Mouse (Mus musculus) thymus, adult 2 months (tissue): ENCODE results near the gene Alg11. TPM values are rescaled to one million over a fixed set of nuclear protein-coding genes. Genes with fewer than 3 reads are reported as not detected.

Experiments used
- DNase-seq: peaks from one replicate; pipeline ENCODE4 v3.0.0; 2021
- H3K27ac ChIP-seq: fragments of 200-500 bp; 2 replicates; pipeline ENCODE4 v1.5.1; 2012; ENCODE audit warnings: low read length, control low read depth; ENCODE audit not compliant: control insufficient read depth, insufficient read depth
- H3K27me3 ChIP-seq: fragments of 200-500 bp; 2 replicates; pipeline ENCODE4 v1.6.1; 2012; ENCODE audit warnings: mild to moderate bottlenecking, low read length, moderate library complexity, mixed read lengths; ENCODE audit not compliant: control insufficient read depth, insufficient read depth
- H3K36me3 ChIP-seq: fragments of 200-500 bp; 2 replicates; pipeline ENCODE4 v1.6.1; 2012; ENCODE audit warnings: mild to moderate bottlenecking, low read length, moderate library complexity; ENCODE audit not compliant: control insufficient read depth, insufficient read depth
- H3K4me1 ChIP-seq: fragments of 200-500 bp; replicated peaks from 2 replicates; pipeline ENCODE4 v1.6.1; 2012; ENCODE audit warnings: low read length; ENCODE audit not compliant: control insufficient read depth, insufficient read depth
- H3K4me3 ChIP-seq: fragments of 200-500 bp; 2 replicates; pipeline ENCODE4 v1.5.1; 2012; ENCODE audit warnings: mild to moderate bottlenecking, low read length, control low read depth, moderate library complexity; ENCODE audit not compliant: control insufficient read depth, insufficient read depth
- CTCF ChIP-seq: fragments of 200-500 bp; IDR thresholded peaks from 2 replicates; pipeline ENCODE4 v1.5.1; 2012; ENCODE audit warnings: mild to moderate bottlenecking, control low read depth, low read length, moderate library complexity, borderline replicate concordance; ENCODE audit not compliant: control insufficient read depth, poor library complexity, insufficient read depth; ENCODE audit errors: extremely low read depth
- POLR2A ChIP-seq: fragments of 200-500 bp; IDR thresholded peaks from 2 replicates; pipeline ENCODE4 v1.6.1; 2012; ENCODE audit warnings: mild to moderate bottlenecking, low read length, control low read depth, moderate library complexity; ENCODE audit not compliant: control insufficient read depth, poor library complexity, insufficient read depth; ENCODE audit errors: extremely low read depth
- WGBS: fragments of 180-500 bp; shearing (Covaris S2); methylation state at CpG from one replicate; pipeline ENCODE4 v1.1.7; 2018; 5-methylcytosine and 5-hydroxymethylcytosine counted together
- polyA plus RNA-seq: library from polyadenylated mRNA; depleted of rRNA; stranded (reverse); fragments of >200 nt; gene quantifications from 2 replicates; pipeline ENCODE4 v1.2.3, GENCODE M21; 2012

Alg11 gene
- polyA plus RNA-seq, 1 experiment: 4.0 TPM

DNA sequence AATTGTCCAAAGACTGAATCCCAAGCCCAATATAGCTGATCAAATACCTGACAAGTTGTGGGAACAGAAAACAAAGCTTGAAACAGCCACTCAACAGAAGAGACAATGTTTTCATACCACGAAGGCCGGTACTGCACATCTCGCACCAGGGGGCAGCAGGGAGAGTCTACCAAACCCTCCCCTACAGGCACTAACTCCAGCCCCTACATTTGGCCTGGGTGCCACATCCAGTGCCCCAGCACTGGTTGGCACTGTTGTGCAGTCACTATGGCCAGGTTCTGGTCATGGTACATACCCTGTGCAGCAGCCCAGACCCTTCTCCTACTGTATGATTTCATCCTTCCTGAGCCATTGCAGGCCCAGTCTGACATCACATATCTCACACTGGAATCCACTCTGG lies 31.5 kb upstream of the Alg11 start:
- 78% methylated on average over 3 of the region's 3 CpGs for WGBS
- H3K4me1 ChIP-seq: no peaks in the 10 kb centered on the region
- DNase-seq: no peak
- TF ChIP-seq POLR2A (no peak), CTCF (no peak)
- no peak overlapping the region for H3K27ac ChIP-seq
- H3K27me3 ChIP-seq: no peaks in the 10 kb centered on the region
- H3K36me3 ChIP-seq: no peaks in the 10 kb centered on the region
- no peak overlapping the region for H3K4me3 ChIP-seq

DNA sequence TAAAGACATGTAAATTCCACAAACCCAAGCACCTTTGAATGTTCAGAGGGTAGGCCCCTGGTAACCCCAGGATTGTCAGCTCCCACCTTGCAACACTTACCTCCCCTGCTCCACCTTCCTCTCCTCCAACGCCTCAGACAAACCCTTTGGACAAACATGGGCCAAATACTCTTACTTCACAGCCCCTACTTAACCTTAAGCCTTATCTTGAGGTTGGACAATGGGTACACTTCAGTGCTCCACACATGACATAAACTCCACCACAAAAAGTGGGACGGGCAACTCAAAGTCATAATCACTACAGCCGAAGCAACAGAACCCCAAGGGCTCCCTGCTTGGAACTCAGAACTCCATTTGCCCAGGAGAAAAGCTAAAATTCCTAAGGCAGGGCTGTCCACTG lies 29.5 kb upstream of the Alg11 start:
- no peak overlapping the region for H3K4me3 ChIP-seq
- no peaks in the 10 kb centered on the region for H3K27me3 ChIP-seq
- H3K27ac ChIP-seq: no peak overlapping the region
- H3K4me1 ChIP-seq: no peaks in the 10 kb centered on the region
- 87% methylated on average over 3 of the region's 3 CpGs for WGBS
- no peaks in the 10 kb centered on the region for H3K36me3 ChIP-seq
- DNase-seq: no peak
- TF ChIP-seq POLR2A: no peak
- TF ChIP-seq CTCF: no peak

DNA sequence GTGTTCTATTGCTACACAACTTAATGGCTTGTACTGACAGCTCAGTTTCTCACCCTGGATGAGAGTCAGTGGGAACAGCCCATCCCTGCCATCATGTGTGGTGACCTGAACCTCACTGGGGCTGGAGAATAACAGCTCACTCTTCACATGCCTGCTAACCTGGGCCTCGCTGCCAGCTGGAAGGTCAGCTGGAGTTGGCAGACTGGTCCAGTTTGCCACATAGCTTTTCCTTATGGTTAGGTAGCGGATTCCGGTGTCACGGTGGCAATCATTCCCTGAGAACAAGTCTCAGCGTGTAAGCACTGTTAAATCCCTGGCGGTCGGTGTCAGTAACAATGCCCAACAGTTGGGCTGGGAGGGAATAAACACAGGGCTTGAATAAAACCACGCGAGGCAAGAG lies 24.4 kb upstream of the Alg11 start:
- Histone ChIP-seq H3K36me3 (no peaks in the 10 kb centered on the region), H3K27me3 (no peaks in the 10 kb centered on the region; the same call in 1 of the 2 replicates), H3K27ac (no peak overlapping the region), H3K4me1 (no peaks in the 10 kb centered on the region), H3K4me3 (no peak overlapping the region)
- WGBS: 95% methylated on average over 9 of the region's 9 CpGs
- no peak for DNase-seq
- TF ChIP-seq CTCF: no peak
- TF ChIP-seq POLR2A: no peak

DNA sequence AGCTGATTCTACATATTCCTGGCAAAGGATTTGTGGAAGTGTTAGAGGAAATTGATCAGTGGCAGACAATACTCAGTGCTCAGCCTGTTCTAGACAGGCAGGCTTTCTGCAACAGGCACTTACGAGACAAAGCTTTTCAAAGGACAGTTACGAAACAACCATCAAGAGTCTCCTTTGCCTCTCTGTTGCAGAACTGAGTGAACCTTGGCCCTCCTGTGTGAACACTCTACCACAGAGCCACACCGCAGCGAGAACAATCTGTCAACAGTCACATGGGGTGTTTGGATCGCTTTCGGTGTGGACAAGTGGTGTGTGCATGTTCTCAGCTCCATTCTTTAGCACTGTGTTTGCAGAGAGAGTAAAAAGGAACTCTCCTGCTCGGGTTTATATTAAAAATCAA lies 23.5 kb upstream of the Alg11 start:
- Histone ChIP-seq H3K36me3 (no peaks in the 10 kb centered on the region), H3K27ac (no peak overlapping the region), H3K4me1 (no peaks in the 10 kb centered on the region), H3K27me3 (no peaks in the 10 kb centered on the region; the same call in 1 of the 2 replicates), H3K4me3 (no peak overlapping the region)
- DNase-seq: no peak
- TF ChIP-seq CTCF (no peak), POLR2A (no peak)
- 86% methylated on average over 7 of the region's 7 CpGs for WGBS

DNA sequence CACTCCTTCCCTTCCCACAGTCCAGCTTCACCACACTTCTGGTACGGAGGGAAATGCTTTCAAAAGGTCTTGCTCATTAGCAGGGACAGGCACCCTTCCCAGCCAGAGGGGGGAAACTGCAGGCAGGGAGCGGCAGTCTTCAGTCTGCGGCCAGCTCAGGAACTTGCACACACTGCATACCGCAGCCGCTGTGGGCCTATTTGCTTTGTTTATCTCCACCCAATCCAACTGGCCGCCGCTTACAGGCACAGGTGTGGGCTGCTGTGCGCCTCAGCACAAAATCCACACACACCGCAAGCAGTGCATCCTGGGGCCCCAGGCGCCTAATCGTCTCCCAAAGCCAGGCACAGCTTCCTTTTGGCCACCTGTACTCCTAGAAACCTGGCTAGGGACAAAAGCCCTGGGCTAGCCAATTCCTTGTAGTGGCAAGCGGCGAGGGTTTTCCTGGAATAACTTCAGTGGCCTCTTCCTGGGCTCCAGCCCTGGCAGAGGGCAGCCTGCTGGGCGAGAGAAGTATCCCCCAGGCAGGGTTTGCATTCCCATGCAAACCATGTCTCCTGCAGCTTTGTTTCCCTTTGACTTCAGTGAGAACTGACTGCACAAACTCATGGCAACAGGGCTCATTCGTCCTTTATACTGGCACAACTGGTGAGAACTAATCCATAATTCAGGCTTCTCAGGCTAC lies 20.9 kb upstream of the Alg11 start:
- Histone ChIP-seq H3K4me1 (no peaks in the 10 kb centered on the region), H3K4me3 (no peak overlapping the region), H3K27me3 (no peaks in the 10 kb centered on the region; the same call in 1 of the 2 replicates), H3K27ac (no peak overlapping the region), H3K36me3 (no peaks in the 10 kb centered on the region)
- 27% methylated on average over 15 of the region's 15 CpGs for WGBS
- DNase-seq: no peak
- no peak for TF ChIP-seq CTCF
- no peak for TF ChIP-seq POLR2A

DNA sequence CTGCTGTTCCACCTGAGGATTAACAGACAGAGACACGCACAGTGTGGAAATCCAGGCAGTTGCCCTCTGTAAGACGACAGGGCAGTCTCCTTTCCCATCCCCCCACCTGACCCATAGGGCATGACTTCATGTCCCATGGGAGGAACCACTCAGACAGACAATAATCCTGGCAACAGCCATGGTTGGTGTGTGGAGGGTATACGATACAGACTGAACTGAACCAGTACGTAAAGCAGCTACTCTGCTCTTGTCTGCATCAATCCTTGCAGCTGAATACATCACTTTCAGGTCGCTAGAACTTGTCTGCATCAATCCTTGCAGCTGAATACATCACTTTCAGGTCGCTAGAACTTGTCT lies 20.4 kb upstream of the Alg11 start:
- 70% methylated on average over 6 of the region's 6 CpGs for WGBS
- Histone ChIP-seq H3K4me1 (no peaks in the 10 kb centered on the region), H3K36me3 (no peaks in the 10 kb centered on the region), H3K27ac (no peak overlapping the region), H3K27me3 (no peaks in the 10 kb centered on the region; the same call in 1 of the 2 replicates), H3K4me3 (no peak overlapping the region)
- TF ChIP-seq POLR2A: no peak
- no peak for TF ChIP-seq CTCF
- DNase-seq: no peak

DNA sequence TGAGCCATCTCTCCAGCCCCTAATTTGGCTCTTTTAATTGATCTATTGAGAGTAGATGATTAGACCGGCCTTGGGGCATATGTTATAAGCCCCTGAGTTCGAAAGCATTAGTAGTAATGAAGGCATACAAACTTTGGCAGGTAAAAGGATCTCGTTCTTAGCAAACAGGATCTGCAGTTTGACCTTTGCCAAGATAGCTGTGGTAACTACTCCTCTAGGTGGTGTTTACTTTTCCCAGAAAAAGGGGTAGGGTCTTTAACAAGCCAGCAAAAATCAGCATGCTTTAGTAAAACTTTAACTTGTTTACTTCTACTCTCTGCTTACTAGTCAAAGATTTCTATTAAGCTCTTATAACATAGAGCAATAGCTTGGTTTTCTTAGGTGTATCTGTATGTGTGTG lies 18.0 kb upstream of the Alg11 start:
- TF ChIP-seq POLR2A (no peak), CTCF (no peak)
- 89% methylated on average over 3 of the region's 3 CpGs for WGBS
- Histone ChIP-seq H3K36me3 (no peaks in the 10 kb centered on the region), H3K4me3 (no peak overlapping the region), H3K27ac (no peak overlapping the region), H3K27me3 (no peaks in the 10 kb centered on the region; the same call in 1 of the 2 replicates), H3K4me1 (no peaks in the 10 kb centered on the region)
- no peak for DNase-seq
